Mouse (Mus musculus): ENCODE measurements around the gene Samt1.
"Not testable (repeated sequence)": the region's sequence is repeated elsewhere in the genome, so short reads cannot be mapped to it uniquely, and the experiment has no call there.

Gene Samt1

DNA sequence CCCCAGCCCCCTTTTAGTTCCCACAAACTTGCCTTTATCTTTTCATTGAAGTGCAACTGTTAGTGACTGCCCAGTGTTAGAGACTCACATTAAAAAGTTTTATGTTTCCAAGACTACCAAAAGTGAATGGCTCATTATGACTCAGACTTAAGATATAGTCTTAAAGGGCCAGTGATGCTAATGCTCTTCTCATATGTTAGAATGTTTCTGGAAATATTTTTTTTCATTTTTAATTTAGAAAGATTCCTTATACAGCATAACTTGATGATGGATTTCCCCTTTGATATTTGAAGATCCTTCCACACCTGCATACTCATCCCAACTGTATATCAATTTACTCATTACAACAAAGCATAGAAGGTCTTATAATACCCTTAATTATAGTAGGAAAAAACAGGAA is at the start of gene Samt1:
Samt1 (minus strand) TSS at position 101 of the 400 bp plus-strand sequence.
- DNase-seq (ENCODE audit: low read depth, low spot score), result not testable (repeated sequence)

DNA sequence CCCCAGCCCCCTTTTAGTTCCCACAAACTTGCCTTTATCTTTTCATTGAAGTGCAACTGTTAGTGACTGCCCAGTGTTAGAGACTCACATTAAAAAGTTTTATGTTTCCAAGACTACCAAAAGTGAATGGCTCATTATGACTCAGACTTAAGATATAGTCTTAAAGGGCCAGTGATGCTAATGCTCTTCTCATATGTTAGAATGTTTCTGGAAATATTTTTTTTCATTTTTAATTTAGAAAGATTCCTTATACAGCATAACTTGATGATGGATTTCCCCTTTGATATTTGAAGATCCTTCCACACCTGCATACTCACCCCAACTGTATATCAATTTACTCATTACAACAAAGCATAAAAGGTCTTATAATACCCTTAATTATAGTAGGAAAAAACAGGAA is 42.5 kb upstream of the Samt1 start, which contains the start of gene Gm10057:
Gm10057 (minus strand) TSS at position 101 of the 400 bp plus-strand sequence.
- DNase-seq (ENCODE audit: low read depth, low spot score), result not testable (repeated sequence)

DNA sequence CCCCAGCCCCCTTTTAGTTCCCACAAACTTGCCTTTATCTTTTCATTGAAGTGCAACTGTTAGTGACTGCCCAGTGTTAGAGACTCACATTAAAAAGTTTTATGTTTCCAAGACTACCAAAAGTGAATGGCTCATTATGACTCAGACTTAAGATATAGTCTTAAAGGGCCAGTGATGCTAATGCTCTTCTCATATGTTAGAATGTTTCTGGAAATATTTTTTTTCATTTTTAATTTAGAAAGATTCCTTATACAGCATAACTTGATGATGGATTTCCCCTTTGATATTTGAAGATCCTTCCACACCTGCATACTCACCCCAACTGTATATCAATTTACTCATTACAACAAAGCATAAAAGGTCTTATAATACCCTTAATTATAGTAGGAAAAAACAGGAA is 21.3 kb upstream of the Samt1 start, which contains the start of gene 4921511M17Rik:
4921511M17Rik (minus strand) TSS at position 101 of the 400 bp plus-strand sequence.
- DNase-seq (ENCODE audit: low read depth, low spot score), result not testable (repeated sequence)

DNA sequence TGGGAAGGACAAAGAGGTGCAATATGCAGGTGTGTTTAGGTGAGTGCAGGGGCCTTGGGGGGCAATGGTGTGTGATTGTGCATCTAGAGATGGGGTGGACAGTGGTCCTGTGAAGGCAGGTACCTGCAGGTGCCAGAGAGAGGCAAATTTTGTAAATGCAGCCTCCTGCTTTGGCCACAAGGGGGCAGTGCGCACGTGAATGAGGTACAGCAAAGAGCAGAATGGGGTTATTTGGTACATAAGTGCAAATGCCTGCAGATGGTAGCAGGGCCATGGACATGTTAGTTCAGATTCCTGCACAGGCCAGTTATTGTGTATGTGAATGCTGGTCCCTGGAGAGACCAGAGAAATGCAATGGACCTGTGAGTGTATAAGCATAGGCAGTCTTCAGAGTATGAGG is 35.5 kb downstream of the Samt1 start:
- DNase-seq (ENCODE audit: low read depth, low spot score), result not testable (repeated sequence)

DNA sequence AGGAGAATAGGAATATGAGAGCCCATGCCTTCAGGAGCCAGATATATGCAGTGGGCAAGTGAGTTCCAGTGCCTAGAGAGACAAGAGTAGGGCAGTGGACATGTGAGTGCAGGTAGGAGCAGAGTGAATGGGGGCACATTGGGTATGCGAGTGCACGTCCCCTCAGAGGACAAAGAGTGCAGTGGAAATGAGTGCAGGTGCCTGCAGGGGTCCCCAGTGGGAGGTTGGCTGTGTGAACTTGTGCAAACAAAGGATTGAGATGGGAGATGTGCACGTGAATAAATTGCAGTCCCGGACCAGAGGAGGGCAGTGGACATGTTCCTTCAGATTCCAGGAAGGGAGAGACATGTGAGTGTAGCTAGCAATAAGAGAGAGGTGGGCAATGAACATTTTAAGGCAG is 36.0 kb downstream of the Samt1 start:
- not testable (repeated sequence) for DNase-seq (ENCODE audit: low read depth, low spot score)

DNA sequence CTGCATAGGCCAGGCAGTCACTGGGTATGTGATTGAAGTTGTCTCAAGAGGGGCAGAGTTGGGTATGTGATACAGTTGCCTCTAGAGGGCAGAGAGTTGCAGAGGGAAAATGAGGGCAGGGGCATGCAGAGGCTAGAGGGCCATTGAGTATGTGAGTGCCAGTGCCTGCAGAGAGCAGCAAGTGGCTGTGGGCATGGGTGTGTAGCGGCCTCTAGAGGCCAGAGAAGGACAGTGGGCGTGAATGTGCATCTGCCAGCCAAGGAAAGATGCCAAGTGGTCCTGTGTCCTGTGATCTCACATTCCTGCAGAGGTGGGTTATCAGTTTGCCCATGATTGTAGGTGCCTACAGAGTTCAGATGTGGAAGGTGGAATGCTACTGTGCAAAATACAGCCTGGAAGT is 38.0 kb downstream of the Samt1 start:
- DNase-seq (ENCODE audit: low read depth, low spot score), result peak; percentile 1

DNA sequence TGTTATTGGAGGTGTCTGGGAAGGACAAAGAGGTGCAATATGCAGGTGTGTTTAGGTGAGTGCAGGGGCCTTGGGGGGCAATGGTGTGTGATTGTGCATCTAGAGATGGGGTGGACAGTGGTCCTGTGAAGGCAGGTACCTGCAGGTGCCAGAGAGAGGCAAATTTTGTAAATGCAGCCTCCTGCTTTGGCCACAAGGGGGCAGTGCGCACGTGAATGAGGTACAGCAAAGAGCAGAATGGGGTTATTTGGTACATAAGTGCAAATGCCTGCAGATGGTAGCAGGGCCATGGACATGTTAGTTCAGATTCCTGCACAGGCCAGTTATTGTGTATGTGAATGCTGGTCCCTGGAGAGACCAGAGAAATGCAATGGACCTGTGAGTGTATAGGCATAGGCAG is 59.6 kb downstream of the Samt1 start:
- DNase-seq (ENCODE audit: low read depth, low spot score), result not testable (repeated sequence)
